Mouse (Mus musculus) ES-E14 (cell line): ENCODE data around the gene Zfp872. TPM values are rescaled to one million over a fixed set of nuclear protein-coding genes. Genes with fewer than 3 reads are reported as not detected.
A peak's percentile ranks its signal among the peaks of the same experiment; 100 is the strongest.
"Not testable (repeated sequence)": the region's sequence is repeated elsewhere in the genome, so short reads cannot be mapped to it uniquely, and the experiment has no call there.

ENCODE experiments used
- DNase-seq: peaks from one replicate; pipeline ENCODE4 v3.0.0-alpha.2; 2013; ENCODE audit warnings: low read depth, low spot score
- H3K27ac ChIP-seq: 2 replicates; pipeline ENCODE4 v1.5.1; 2012; ENCODE audit warnings: low read depth, mild to moderate bottlenecking, low read length, moderate library complexity, mixed read lengths; ENCODE audit not compliant: poor library complexity, insufficient read depth, severe bottlenecking
- H3K36me3 ChIP-seq: 2 replicates; pipeline ENCODE4 v1.6.1; 2012; ENCODE audit warnings: mild to moderate bottlenecking, low read length, moderate library complexity, mixed read lengths; ENCODE audit not compliant: control insufficient read depth, poor library complexity, insufficient read depth, severe bottlenecking
- H3K4me1 ChIP-seq, 2 experiments: fragments of 150-350 bp in 1 of 2; sonication (generic) in 1 of 2; 2 replicates each; pipeline ENCODE4 v1.6.1; 2012; ENCODE audit warnings: low read length in 2 of 2, mild to moderate bottlenecking in 1 of 2, mixed read lengths in 1 of 2; ENCODE audit not compliant: control insufficient read depth in 2 of 2, insufficient read depth in 2 of 2, poor library complexity in 1 of 2
- H3K4me3 ChIP-seq, 2 experiments: fragments of 150-350 bp in 1 of 2; sonication (generic) in 1 of 2; 2 replicates each; pipeline ENCODE4 v1.5.1; 2012; ENCODE audit warnings: low read length in 2 of 2, low read depth in 1 of 2, mild to moderate bottlenecking in 1 of 2, mixed read lengths in 1 of 2; ENCODE audit not compliant: insufficient read depth in 1 of 2, poor library complexity in 1 of 2, severe bottlenecking in 1 of 2
- H3K9ac ChIP-seq: 2 replicates; pipeline ENCODE4 v1.6.1; 2012; ENCODE audit warnings: low read depth, mild to moderate bottlenecking, low read length, mixed read lengths; ENCODE audit not compliant: poor library complexity, insufficient read depth, severe bottlenecking
- H3K9me3 ChIP-seq: fragments of 150-350 bp; sonication (generic); 2 replicates; pipeline ENCODE4 v1.6.1; 2012; ENCODE audit warnings: low read depth, mild to moderate bottlenecking, low read length; ENCODE audit not compliant: control insufficient read depth, insufficient read depth
- CHD2 ChIP-seq: IDR thresholded peaks from 2 replicates; pipeline ENCODE4 v1.6.1; 2014; ENCODE audit warnings: mild to moderate bottlenecking, low read depth, low read length, inconsistent platforms
- HCFC1 ChIP-seq: IDR thresholded peaks from 2 replicates; pipeline ENCODE4 v1.6.1; 2012; ENCODE audit warnings: low read length, inconsistent platforms, borderline replicate concordance; ENCODE audit not compliant: insufficient read depth
- MAFK ChIP-seq: IDR thresholded peaks from 2 replicates; pipeline ENCODE4 v1.6.1; 2014; ENCODE audit warnings: mild to moderate bottlenecking, low read depth, low read length, inconsistent platforms; ENCODE audit not compliant: insufficient read depth
- ZC3H11A ChIP-seq: IDR thresholded peaks from 2 replicates; pipeline ENCODE4 v1.6.1; 2012; ENCODE audit warnings: low read depth, mild to moderate bottlenecking, inconsistent platforms, low read length, borderline replicate concordance
- ZNF384 ChIP-seq: IDR thresholded peaks from 2 replicates; pipeline ENCODE4 v1.6.1; 2012; ENCODE audit warnings: low read depth, low read length, inconsistent platforms
- in situ Hi-C, 2 experiments: fragments of 600-800 bp; cut with MboI; formaldehyde crosslinking; loops; one replicate each; pipeline ENCODE4 v1.15.1; 2025; ENCODE audit warnings: low sequenced_read_pairs in 2 of 2, inconsistent platforms in 1 of 2; ENCODE audit not compliant: unreplicated experiment in 2 of 2
- total RNA-seq: library from RNA; depleted of rRNA; stranded (reverse); fragments of 300-350 nt; gene quantifications from 2 replicates; pipeline ENCODE4 v1.2.3, GENCODE M21; 2012

Gene Zfp872
- total RNA-seq, 1 experiment = 0.22 TPM

GRCm38 (mm10) chr9:22144304-22144965, 43.5 kb upstream of the Zfp872 start:
- Histone ChIP-seq H3K9me3 (no peaks in the 10 kb centered on the region), H3K4me1 (no peaks in the 10 kb centered on the region), H3K36me3 (no peaks in the 10 kb centered on the region), H3K4me3 (no peak overlapping the region), H3K9ac (no peak overlapping the region), H3K27ac (no peak overlapping the region)
- no peak for DNase-seq
- no peak for TF ChIP-seq CHD2
- in situ Hi-C loops = loop anchor here in 1 of 2 experiments (10.0 kb wide), 1 partner anchor 170 kb away; no protein-coding TSS in a partner anchor

DNA sequence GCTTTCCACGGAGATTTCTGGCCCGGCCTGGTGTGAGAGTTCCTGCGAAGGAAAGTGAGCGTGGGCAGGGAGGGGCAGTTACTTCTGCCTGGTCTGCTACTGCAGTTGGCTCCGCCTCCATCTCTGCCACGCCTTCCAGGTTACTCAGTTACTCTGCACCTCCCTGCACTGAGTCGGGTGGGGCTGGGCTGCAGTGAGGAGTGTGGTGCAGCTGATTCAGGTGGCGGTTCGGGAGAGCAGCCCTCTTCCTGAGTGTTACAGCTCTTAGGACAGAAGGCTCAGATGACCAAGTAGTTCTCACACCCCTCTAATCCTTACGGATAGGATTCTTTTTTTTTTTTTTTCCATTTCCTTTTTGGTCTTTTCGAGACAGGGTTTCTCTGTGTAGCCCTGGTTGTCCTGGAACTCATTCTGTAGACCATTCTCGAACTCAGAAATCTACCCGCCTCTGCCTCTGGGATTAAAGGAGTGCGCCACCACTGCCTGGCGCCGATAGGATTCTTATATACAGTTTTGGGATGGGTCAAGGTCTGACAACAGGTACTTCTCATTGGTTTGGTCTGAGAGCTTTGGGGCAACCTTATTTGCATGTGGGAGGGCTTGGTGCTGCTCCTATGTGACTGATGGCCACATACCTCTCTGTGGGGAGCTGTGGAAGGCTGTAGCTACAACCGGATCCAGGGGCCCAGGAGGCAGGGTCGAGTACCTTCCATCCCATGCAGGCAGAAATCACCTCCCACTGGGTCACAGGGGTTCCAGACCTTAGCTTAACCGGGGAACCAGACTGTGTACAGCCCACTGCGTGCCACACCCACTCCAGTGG, 38.3 kb upstream of the Zfp872 start:
- in situ Hi-C loops = loop anchor here in 1 of 2 experiments (10.0 kb wide), 1 partner anchor 175 kb away; no protein-coding TSS in a partner anchor
- no peak for DNase-seq
- Histone ChIP-seq H3K9ac (no peak overlapping the region), H3K4me1 (peaks cover 0 to 3% of the 10 kb centered on the region in 2 experiments; a peak in 2 of 4 replicates), H3K4me3 (peak overlapping the region in 1 of 2 experiments; percentile 27; a peak in 3 of 4 replicates), H3K36me3 (no peaks in the 10 kb centered on the region), H3K9me3 (no peaks in the 10 kb centered on the region), H3K27ac (peak overlapping the region; percentile 16; the same call in 1 of the 2 replicates)
- TF ChIP-seq CHD2 = no peak
- TF ChIP-seq ZC3H11A = no peak
- no peak for TF ChIP-seq HCFC1
- TF ChIP-seq MAFK = no peak
- no peak; the same call in 1 of the 2 replicates for TF ChIP-seq ZNF384

DNA sequence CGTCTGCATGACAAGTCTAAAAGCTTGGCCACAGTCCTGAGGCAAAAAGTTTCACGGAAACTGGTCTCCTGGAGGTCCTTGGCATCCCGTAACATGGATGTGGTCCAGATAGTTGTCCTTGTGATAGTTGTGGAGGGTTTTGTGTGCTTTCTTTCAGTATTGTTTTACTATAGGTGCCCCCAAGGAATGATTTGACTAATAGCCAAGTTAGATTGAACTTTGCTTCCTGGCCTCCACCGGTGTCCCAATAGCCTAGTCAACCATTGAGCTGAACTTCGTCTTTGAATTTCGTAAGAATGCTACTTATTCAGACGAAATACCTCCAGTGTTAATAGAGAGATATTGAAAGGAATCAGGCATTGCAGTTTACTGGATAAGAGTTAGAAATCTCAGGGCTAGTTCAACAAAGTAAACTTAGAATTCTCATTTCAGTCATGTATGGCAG, 37.6 kb upstream of the Zfp872 start:
- H3K36me3 ChIP-seq, H3K4me1 ChIP-seq, H3K9me3 ChIP-seq, DNase-seq, H3K9ac ChIP-seq, in situ Hi-C loops: not testable (repeated sequence)
- Histone ChIP-seq H3K27ac (peak overlapping the region; percentile 16; the same call in 1 of the 2 replicates), H3K4me3 (peak overlapping the region in 1 of 2 experiments; percentile 27; a peak in 2 of 4 replicates)

GRCm38 (mm10) chr9:22150946-22151345, 36.9 kb upstream of the Zfp872 start:
- TF ChIP-seq MAFK = no peak
- TF ChIP-seq ZC3H11A = no peak
- no peak for TF ChIP-seq ZNF384
- no peak for TF ChIP-seq HCFC1
- no peak for TF ChIP-seq CHD2
- H3K9ac ChIP-seq = no peak overlapping the region
- no peaks in the 10 kb centered on the region for H3K9me3 ChIP-seq
- H3K4me1 ChIP-seq = peaks cover 0 to 3% of the 10 kb centered on the region in 2 experiments; a peak in 2 of 4 replicates
- H3K36me3 ChIP-seq = no peaks in the 10 kb centered on the region
- H3K4me3 ChIP-seq = no peak overlapping the region
- in situ Hi-C loops = no loop called here
- no peak overlapping the region for H3K27ac ChIP-seq
- DNase-seq = no peak
